Comparison of ENCODE assay signal across 8 mouse cellular contexts in the genomic region with DNA sequence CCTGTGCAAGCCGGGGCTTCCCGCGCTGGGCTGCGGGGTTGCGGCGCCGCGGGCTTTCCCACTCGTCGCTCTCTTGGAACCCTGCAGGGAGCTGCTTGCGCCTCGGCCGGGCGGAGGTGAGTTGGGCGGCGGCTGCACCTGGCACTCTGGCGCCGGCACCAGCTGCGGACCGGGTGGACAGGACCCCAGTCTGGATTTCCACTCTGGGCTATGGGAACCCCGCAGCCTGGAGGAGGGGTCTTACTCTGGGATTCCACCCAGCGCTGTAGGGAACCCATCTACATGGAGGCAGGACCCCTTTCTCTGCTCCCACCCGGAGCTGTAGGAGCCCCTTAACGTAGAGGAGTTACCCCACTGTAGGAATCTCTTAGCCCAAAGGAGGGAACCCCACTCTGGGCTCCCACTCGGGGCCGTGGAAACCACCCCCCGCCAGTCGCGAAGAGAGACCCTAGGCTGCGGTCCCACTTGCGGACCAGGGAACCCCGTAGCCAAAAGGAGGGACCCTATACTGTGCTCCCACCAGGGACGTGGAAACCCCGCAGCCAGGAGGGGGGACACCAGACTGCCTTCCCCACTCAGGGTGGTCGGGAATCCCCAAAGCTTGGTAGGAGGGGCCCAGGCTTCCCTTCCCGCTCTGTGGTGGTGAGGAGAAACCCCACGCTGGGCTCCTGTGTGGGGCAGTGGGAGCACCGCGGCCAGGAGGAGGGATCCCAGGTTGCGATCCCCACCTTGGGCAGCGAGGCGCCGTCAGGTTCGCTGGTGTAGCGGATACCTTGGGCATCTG. TPM values are rescaled to one million over a fixed set of nuclear protein-coding genes. Genes with fewer than 3 reads are reported as not detected.
DNase-seq lines count a peak whose midpoint lies in the region; ATAC-seq and TF ChIP-seq lines count a peak whose summit lies in the region.

No protein-coding gene starts in this region.

- in situ Hi-C loops in Patski (cut with MboI; ENCODE audit: low pct_unique_long_range_greater_than_20kb), result no loop called here

- peak overlapping the region; percentile 83 for H3K4me3 ChIP-seq in embryonic facial prominence, embryonic 13.5 days
- peak overlapping the region; percentile 90 for H3K4me3 ChIP-seq in liver, embryonic 11.5 days (ENCODE audit: low read depth, low read length)

- H3K4me2 ChIP-seq in embryonic facial prominence, embryonic 13.5 days, result peak overlapping the region; percentile 100
- peak overlapping the region; percentile 100 for H3K4me2 ChIP-seq in liver, embryonic 11.5 days

- POLR2A ChIA-PET in Patski (lab: Charles Lee), result interaction anchor here (0.6 to 0.9 kb wide), 2 partner anchors 101 to 216 kb away, joined by 3 read pairs; no protein-coding TSS in a partner anchor

- H3K27ac ChIP-seq in embryonic facial prominence, embryonic 13.5 days, result peak overlapping the region; percentile 41
- H3K27ac ChIP-seq in liver, embryonic 11.5 days (ENCODE audit: low read depth, low read length), result no peak overlapping the region; the same call in 1 of the 2 replicates

- CTCF ChIA-PET in Patski (lab: Charles Lee), result interaction anchor here (1.1 kb wide), 1 partner anchor 21 kb away, joined by 3 read pairs; no protein-coding TSS in a partner anchor

- TF ChIP-seq CTCF in Patski (IDR thresholded peaks at IDR 0.05), result no peak

- H3K36me3 ChIP-seq in embryonic facial prominence, embryonic 13.5 days, result peaks cover 8% of the 10 kb centered on the region
- H3K36me3 ChIP-seq in liver, embryonic 11.5 days (ENCODE audit: control insufficient read depth, insufficient read depth, low read length), result no peaks in the 10 kb centered on the region

- peak; percentile 41 for ATAC-seq in Patski
- peak; percentile 21; the same call in 1 of the 2 replicates for ATAC-seq in embryonic facial prominence, embryonic 13.5 days (ENCODE audit: insufficient number of reproducible peaks, insufficient read depth, low FRiP score, low TSS enrichment, low read depth)
- peak; percentile 30 for ATAC-seq in liver, embryonic 11.5 days (replicated peaks; ENCODE audit: low FRiP score)

- WGBS in embryonic facial prominence, embryonic 13.5 days, result under 1% methylated on average over 45 of the region's 45 CpGs
- WGBS in liver, embryonic 11.5 days, result 1% methylated on average over 45 of the region's 45 CpGs

- H3K9me3 ChIP-seq in embryonic facial prominence, embryonic 13.5 days, result no peaks in the 10 kb centered on the region
- no peaks in the 10 kb centered on the region for H3K9me3 ChIP-seq in liver, embryonic 11.5 days (ENCODE audit: control insufficient read depth, low read length)

- peak; percentile 96 for DNase-seq in heart, adult 11 months
- DNase-seq in heart, adult 9 months (ENCODE audit: low spot score in 2 of 2), result no peak
- no peak for DNase-seq in Patski (ENCODE audit: low read depth, low spot score)
- peak; percentile 13 to 19 for DNase-seq in heart, postnatal 14 days
- DNase-seq in liver, embryonic 11.5 days (ENCODE audit: low spot score), result peak; percentile 38
- DNase-seq in natural killer cell, adult 2 months (ENCODE audit: low spot score in 2 of 2), result peak; percentile 9 to 14
- no peak for DNase-seq in right cerebral cortex, adult 18-20 months

- peak overlapping the region; percentile 84 for H3K9ac ChIP-seq in embryonic facial prominence, embryonic 13.5 days
- peak overlapping the region; percentile 76 for H3K9ac ChIP-seq in liver, embryonic 11.5 days (ENCODE audit: low read depth, low read length)

- H3K4me1 ChIP-seq in embryonic facial prominence, embryonic 13.5 days, result peaks cover 12% of the 10 kb centered on the region
- H3K4me1 ChIP-seq in liver, embryonic 11.5 days (replicated peaks; ENCODE audit: control insufficient read depth, insufficient read depth, low read length), result peaks cover 7% of the 10 kb centered on the region

- no peaks in the 10 kb centered on the region for H3K27me3 ChIP-seq in Patski
- H3K27me3 ChIP-seq in embryonic facial prominence, embryonic 13.5 days, result no peaks in the 10 kb centered on the region
- no peaks in the 10 kb centered on the region for H3K27me3 ChIP-seq in liver, embryonic 11.5 days (replicated peaks; ENCODE audit: control insufficient read depth, insufficient read depth, low read length)

- intact Hi-C loops in heart, postnatal 14 days (cut with DNase I), result no loop called here

RNA-seq across cellular contexts. Expression of a gene that starts 0.5 kb away (rescaled TPM):
- 18.1 TPM for polyA plus RNA-seq in Patski (2021)
- 20.2 and 23.7 TPM in 2 replicates for polyA plus RNA-seq in embryonic facial prominence, embryonic 13.5 days (2015; fragmentation: Nextera tagmentation; extraction: Ambion mirVana)
- total RNA-seq in heart, postnatal 14 days (2021), result 1 to 10 TPM; 6.1 to 6.7 TPM
- polyA plus RNA-seq in liver, embryonic 11.5 days (2014; fragmentation: Nextera tagmentation; extraction: Ambion mirVana), result 14.2 and 15.9 TPM in 2 replicates

RNA-seq across cellular contexts. Expression of a gene that starts 0.7 kb away (rescaled TPM):
- 12.6 TPM for polyA plus RNA-seq in Patski (2021)
- 13.0 and 13.4 TPM in 2 replicates for polyA plus RNA-seq in embryonic facial prominence, embryonic 13.5 days (2015; fragmentation: Nextera tagmentation; extraction: Ambion mirVana)
- total RNA-seq in heart, postnatal 14 days (2021), result 1 to 10 TPM; 7.6 to 8.5 TPM
- polyA plus RNA-seq in liver, embryonic 11.5 days (2014; fragmentation: Nextera tagmentation; extraction: Ambion mirVana), result 8.7 and 9.2 TPM in 2 replicates

RNA-seq across cellular contexts. Expression of a gene that starts 29.4 kb away (rescaled TPM):
- 0.94 TPM for polyA plus RNA-seq in Patski (2021)
- polyA plus RNA-seq in embryonic facial prominence, embryonic 13.5 days (2015; fragmentation: Nextera tagmentation; extraction: Ambion mirVana), result 4.4 and 5.7 TPM in 2 replicates
- 1 to 10 TPM; 3.8 to 4.1 TPM for total RNA-seq in heart, postnatal 14 days (2021)
- polyA plus RNA-seq in liver, embryonic 11.5 days (2014; fragmentation: Nextera tagmentation; extraction: Ambion mirVana), result 1.6 and 2.0 TPM in 2 replicates

Comparison
In these comparisons a context has a peak if more than half of its experiments do, and no peak if none do; other contexts are left out.
1. DNase-seq: peak in heart, adult 11 months (single experiment), heart, postnatal 14 days (2 of 2), liver, embryonic 11.5 days (single experiment) and natural killer cell, adult 2 months (2 of 2); none in heart, adult 9 months (0 of 2), Patski (single experiment) and right cerebral cortex, adult 18-20 months (single experiment).
2. Peak in every context shown above with its lines, with median percentiles within 50 percentile points of each other: ATAC-seq.